Mouse (Mus musculus) myocyte (in vitro differentiated cells): ENCODE measurements around the gene Phactr4. TPM values are rescaled to one million over a fixed set of nuclear protein-coding genes. Genes with fewer than 3 reads are reported as not detected.

Experiments used
- H3K27me3 ChIP-seq: one replicate; pipeline ENCODE4 v1.6.1; 2011; ENCODE audit not compliant: control insufficient read depth, insufficient read depth, insufficient read length
- H3K36me3 ChIP-seq: one replicate; pipeline ENCODE4 v1.6.1; 2011; ENCODE audit not compliant: control insufficient read depth, insufficient read depth
- H3K4me2 ChIP-seq: one replicate; pipeline ENCODE4 v1.6.1; 2011; ENCODE audit warnings: low read depth, control low read depth
- H3K4me3 ChIP-seq: one replicate; pipeline ENCODE4 v1.5.1; 2011; ENCODE audit warnings: mild to moderate bottlenecking, control low read depth, moderate library complexity
- H3K79me2 ChIP-seq: one replicate; pipeline ENCODE4 v1.6.1; 2011; ENCODE audit not compliant: control insufficient read depth, insufficient read depth
- H3ac ChIP-seq: one replicate; pipeline ENCODE4 v1.6.1; 2011; ENCODE audit not compliant: control insufficient read depth, insufficient read length
- CEBPB ChIP-seq: IDR thresholded peaks from 2 replicates; pipeline ENCODE4 v1.6.1; 2011; ENCODE audit warnings: mild to moderate bottlenecking, moderate library complexity; ENCODE audit not compliant: poor library complexity, insufficient read depth, severe bottlenecking
- E2F4 ChIP-seq: IDR thresholded peaks from one replicate; pipeline ENCODE4 v1.6.1; 2011; ENCODE audit warnings: mild to moderate bottlenecking, control low read depth, moderate library complexity; ENCODE audit not compliant: insufficient read depth
- MAX ChIP-seq: IDR thresholded peaks from one replicate; pipeline ENCODE4 v1.6.1; 2011; ENCODE audit warnings: low read depth, mild to moderate bottlenecking, control low read depth
- MYOD1 ChIP-seq, 3 experiments: IDR thresholded peaks; one replicate each; pipeline ENCODE4 v1.6.1; 2011; ENCODE audit warnings: control low read depth in 2 of 3, low read depth in 2 of 3, mild to moderate bottlenecking in 2 of 3, moderate library complexity in 1 of 3; ENCODE audit not compliant: insufficient read length in 2 of 3, control insufficient read depth in 1 of 3
- MYOG ChIP-seq, 3 experiments: IDR thresholded peaks; one replicate each; pipeline ENCODE4 v1.6.1; 2011; ENCODE audit warnings: control low read depth in 2 of 3, low read depth in 2 of 3, mild to moderate bottlenecking in 2 of 3; ENCODE audit not compliant: insufficient read length in 2 of 3, control insufficient read depth in 1 of 3, insufficient read depth in 1 of 3
- POLR2A ChIP-seq: IDR thresholded peaks from one replicate; pipeline ENCODE4 v1.6.1; 2011; ENCODE audit warnings: low read depth, mild to moderate bottlenecking, control low read depth, moderate library complexity; ENCODE audit not compliant: insufficient read length
- POLR2AphosphoS2 ChIP-seq: IDR thresholded peaks from one replicate; pipeline ENCODE4 v1.6.1; 2011; ENCODE audit warnings: low read depth, control low read depth; ENCODE audit not compliant: insufficient read length
- REST ChIP-seq: IDR thresholded peaks from one replicate; pipeline ENCODE4 v1.6.1; 2011; ENCODE audit warnings: mild to moderate bottlenecking, control low read depth, moderate library complexity; ENCODE audit not compliant: insufficient read depth, insufficient read length
- SRF ChIP-seq: IDR thresholded peaks from one replicate; pipeline ENCODE4 v1.6.1; 2011; ENCODE audit warnings: low read depth; ENCODE audit not compliant: control insufficient read depth, insufficient read length
- TCF12 ChIP-seq: IDR thresholded peaks from one replicate; pipeline ENCODE4 v1.6.1; 2011; ENCODE audit warnings: mild to moderate bottlenecking, control low read depth; ENCODE audit not compliant: poor library complexity, insufficient read depth, severe bottlenecking
- TCF3 ChIP-seq: IDR thresholded peaks from one replicate; pipeline ENCODE4 v1.6.1; 2011; ENCODE audit warnings: low read depth, control low read depth; ENCODE audit not compliant: insufficient read length
- USF1 ChIP-seq: IDR thresholded peaks from one replicate; pipeline ENCODE4 v1.6.1; 2011; ENCODE audit warnings: low read depth, mild to moderate bottlenecking, control low read depth, moderate library complexity
- polyA plus RNA-seq: library from polyadenylated mRNA; unstranded; fragments of >200 nt; fragmentation: generic; extraction: Trizol; gene quantifications from one replicate; pipeline ENCODE4 v1.2.1, GENCODE M21; 2012; ENCODE audit warnings: missing spikeins

The Phactr4 gene
- polyA plus RNA-seq, 1 experiment, result 15.8 TPM

- Histone ChIP-seq H3K4me2 (peak overlapping the region; percentile 85), H3K27me3 (no peaks in the 10 kb centered on the region), H3K4me3 (peak overlapping the region; percentile 86), H3ac (peak overlapping the region; percentile 77), H3K36me3 (peaks cover 15% of the 10 kb centered on the region), H3K79me2 (peaks cover 19% of the 10 kb centered on the region)
- TF ChIP-seq POLR2AphosphoS2 (peak; percentile 99), REST (no peak), POLR2A (peak; percentile 98)
These were observed 113.7 kb downstream of the Phactr4 start for GRCm38 (mm10) chr4:132308437-132309139.

- Histone ChIP-seq H3K79me2 (peaks cover 19% of the 10 kb centered on the region), H3K27me3 (no peaks in the 10 kb centered on the region), H3K4me3 (no peak overlapping the region), H3ac (no peak overlapping the region), H3K36me3 (peaks cover 8% of the 10 kb centered on the region), H3K4me2 (no peak overlapping the region)
- TF ChIP-seq E2F4, result no peak
- no peak for TF ChIP-seq TCF12
- TF ChIP-seq CEBPB, result no peak
- no peak for TF ChIP-seq USF1
- TF ChIP-seq POLR2AphosphoS2, result no peak
- TF ChIP-seq MYOG (IDR thresholded peaks at IDR 0.05; ENCODE audit: control insufficient read depth in 1 of 3, insufficient read depth in 1 of 3, insufficient read length in 2 of 3, low read depth in 2 of 3), result no peak
- no peak for TF ChIP-seq SRF
- no peak for TF ChIP-seq REST
- no peak for TF ChIP-seq MAX
- TF ChIP-seq TCF3, result no peak
- no peak for TF ChIP-seq MYOD1 (IDR thresholded peaks at IDR 0.05; ENCODE audit: control insufficient read depth in 1 of 3, insufficient read length in 2 of 3, low read depth in 2 of 3)
- no peak for TF ChIP-seq POLR2A
These were observed 116.3 kb downstream of the Phactr4 start for GRCm38 (mm10) chr4:132306004-132306403.

Other genes starting within 250 kb of the Phactr4 start
- gene Ythdf2, start 210.2 kb downstream of the Phactr4 start, polyA plus RNA-seq, result 20.7 TPM
- 11.7 TPM for gene Gmeb1, start 160.9 kb downstream of the Phactr4 start, polyA plus RNA-seq
- 26.6 TPM for gene Taf12, start 148.1 kb downstream of the Phactr4 start, polyA plus RNA-seq
- gene Rab42, start 119.1 kb downstream of the Phactr4 start, polyA plus RNA-seq, result 0.30 TPM
- gene Trnau1ap, start 93.0 kb downstream of the Phactr4 start, polyA plus RNA-seq, result 51.6 TPM
- gene Rcc1, start 68.9 kb downstream of the Phactr4 start, polyA plus RNA-seq, result 33.2 TPM
- gene Med18, start 41.4 kb upstream of the Phactr4 start, polyA plus RNA-seq, result 5.3 TPM
- gene Sesn2, start 88.0 kb upstream of the Phactr4 start, polyA plus RNA-seq, result 71.5 TPM
- 477 TPM for gene Atpif1, start 111.2 kb upstream of the Phactr4 start, polyA plus RNA-seq
- 95.1 TPM for gene Dnajc8, start 113.1 kb upstream of the Phactr4 start, polyA plus RNA-seq
- gene Ptafr, start 141.6 kb upstream of the Phactr4 start, polyA plus RNA-seq, result not detected
- 22.2 TPM for gene Eya3, start 216.5 kb upstream of the Phactr4 start, polyA plus RNA-seq